Mouse (Mus musculus): Measurements from ENCODE around the gene Glis3. TPM values are rescaled to one million over a fixed set of nuclear protein-coding genes. Genes with fewer than 3 reads are reported as not detected.
A peak's percentile ranks its signal among the peaks of the same experiment; 100 is the strongest.

Glis3 gene
- 9.5 and 13.5 TPM in 2 replicates for total RNA-seq (2021)
- long read RNA-seq, partial matches to known transcripts, result 0 of 1 reads
- long read RNA-seq, other reads (novel, unspliced or antisense), result 1 of 1 reads

DNA sequence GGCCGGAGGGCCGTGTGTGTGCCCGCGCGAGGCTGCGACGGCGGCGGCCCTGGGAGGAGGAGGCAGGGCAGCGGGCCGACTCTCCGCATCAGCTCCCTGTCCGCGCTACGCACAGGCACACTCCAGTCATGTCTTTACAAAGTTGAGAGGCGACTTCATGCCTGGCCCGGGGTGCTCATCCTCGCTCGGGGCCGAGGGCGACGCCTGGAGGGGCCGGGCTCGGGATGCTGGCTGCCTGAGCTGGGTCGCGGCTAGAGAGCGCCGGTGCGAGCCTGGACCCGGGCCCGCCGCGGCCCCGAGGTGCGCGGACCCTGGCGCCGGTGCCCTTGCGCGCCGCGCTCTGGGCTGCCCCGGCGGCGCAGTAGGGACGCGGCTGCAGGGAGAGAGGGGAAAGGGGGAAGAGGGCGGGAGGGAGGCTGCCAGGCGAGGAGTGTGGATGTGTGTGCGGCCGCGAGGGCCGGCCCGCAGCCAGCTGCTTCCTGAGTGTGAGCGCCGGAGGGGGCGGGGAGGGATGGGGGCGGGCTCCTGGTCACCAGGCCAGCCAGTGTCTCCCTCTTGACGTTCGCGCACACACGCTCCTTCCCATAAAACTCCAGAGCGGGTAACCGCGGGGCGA is at the start of gene Glis3:
Glis3 (minus strand) TSS at position 302 of the 616 bp plus-strand sequence.
- peak; percentile 72 for DNase-seq

DNA sequence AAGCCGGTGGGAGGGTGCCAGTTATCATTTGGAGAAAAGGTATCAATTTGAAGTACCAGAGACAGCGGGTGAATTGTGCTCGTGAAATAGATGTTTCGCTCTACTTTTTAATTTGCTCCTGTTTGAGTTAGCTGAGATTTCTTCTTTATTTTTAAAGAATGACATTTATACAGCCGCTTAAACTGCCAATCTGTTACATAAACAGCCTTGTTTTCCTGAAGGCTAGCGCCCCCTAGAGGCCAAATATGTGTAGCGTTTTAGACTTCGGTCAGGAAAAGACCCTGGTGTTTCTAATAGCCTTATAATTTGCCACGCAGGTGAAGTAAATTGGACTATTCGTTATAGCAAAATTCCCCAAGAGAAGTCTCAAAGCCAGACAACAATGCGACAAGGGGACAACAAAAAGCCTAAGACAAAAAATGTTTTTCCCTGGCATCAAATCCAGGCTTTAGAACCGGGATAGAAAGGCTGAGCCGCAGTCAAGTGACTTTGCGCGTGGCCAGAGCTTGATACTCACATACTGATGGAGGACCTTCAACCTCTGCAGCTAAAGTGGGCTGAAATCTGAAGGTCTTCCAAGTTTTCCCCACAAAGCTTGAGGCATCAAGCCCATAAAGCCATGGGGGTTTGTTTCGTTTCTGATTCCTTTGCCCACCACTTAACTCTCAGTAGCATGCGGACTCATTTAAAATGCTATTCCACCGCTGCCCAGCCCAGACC is 46.4 kb upstream of the Glis3 start:
- DNase-seq, result peak; percentile 53

DNA sequence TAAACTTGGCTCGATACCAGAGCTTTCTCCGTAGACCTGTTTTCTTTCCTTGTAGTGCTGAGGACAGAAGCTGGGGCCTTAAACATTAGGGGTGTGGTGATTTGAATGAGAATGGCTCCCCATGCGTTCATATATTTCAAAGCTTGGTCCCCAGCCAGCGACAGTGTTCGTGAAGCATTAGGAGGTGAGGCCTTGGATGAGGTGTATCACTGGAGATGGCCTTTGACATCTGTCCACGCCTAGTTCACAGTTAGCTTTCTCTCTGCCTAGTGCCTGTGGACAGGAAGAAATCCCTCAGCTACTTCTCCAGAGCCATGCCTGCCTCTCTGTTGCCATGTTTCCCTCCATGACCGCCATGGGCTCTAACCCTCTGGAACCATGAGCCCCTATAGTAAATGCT is 44.8 kb upstream of the Glis3 start:
- DNase-seq, result no peak

DNA sequence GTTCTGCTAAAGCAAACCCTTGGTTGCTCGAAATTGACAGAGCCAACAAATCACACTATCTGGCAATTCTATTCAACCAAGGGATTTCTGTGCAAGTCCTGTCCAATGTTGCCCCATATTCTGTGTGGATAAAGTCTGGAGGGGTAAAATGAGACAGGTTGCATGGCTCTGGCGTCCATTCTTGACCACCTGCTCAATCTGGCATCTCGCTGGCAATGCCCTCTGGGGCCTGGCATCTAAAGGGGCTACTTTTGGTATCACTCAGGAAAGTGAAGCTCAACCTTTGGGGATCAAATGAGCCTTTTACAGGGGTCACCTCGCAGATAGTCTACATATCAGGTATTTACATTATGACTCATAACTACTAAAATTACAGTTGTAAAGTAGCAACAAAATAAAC is 42.7 kb upstream of the Glis3 start:
- DNase-seq, result no peak

DNA sequence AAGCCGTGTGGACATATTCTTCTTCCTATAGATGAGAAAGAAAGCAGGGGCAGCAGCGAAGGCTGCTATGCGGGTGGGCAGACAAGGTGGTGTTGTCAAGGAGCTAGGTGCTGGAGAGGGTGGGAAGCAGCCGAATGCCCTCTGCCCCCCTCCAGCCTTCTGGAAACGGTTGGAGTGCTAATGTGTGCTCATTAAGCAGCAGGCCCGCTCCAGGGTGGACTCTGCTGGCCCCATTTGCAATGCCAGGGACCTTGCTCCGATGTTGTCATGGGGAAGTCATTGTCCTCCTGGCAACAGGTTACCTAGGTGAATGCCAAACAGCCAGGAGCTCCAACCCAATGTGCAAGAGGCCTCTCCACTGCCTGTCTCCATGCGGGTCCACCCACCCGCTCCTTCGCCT is 42.0 kb upstream of the Glis3 start:
- DNase-seq, result no peak

DNA sequence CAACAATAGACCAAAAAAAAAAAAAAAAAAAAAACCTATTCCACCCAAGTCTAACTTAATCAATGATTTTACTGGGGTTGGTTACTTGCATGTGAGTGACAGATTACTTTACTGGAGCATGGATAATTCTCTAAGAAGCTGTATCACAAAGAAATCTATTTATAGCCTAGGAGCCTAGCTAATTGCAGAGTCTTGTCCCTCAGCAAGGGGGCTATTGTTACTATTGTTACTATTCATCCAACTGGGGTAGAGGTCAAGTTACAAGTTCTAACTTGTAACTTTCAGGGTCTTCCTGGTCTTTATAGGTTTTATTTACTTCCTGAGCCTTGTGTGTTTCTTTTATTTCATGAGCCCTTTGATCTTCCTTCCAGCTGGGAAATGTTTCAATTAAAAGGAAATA is 40.1 kb upstream of the Glis3 start:
- DNase-seq, result no peak

DNA sequence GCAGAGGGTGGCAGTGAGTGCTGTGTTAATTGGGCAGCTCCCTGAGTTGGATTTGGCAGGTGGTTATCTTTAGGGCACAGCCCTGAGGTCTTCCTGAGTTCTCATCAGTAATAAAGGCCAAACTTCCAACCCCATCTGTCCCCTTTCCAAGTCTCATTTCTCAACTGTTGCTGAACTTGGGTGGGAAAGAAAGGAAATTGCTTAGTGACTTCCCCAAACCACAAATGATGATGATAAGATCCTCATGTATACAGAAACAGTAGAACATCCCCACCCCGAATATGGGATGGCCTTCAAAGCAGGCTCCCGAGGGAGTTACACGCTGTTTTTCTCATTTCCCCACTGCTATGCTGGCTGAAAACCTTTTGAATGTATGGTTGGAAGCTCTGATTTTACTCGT is 34.8 kb upstream of the Glis3 start:
- no peak for DNase-seq

DNA sequence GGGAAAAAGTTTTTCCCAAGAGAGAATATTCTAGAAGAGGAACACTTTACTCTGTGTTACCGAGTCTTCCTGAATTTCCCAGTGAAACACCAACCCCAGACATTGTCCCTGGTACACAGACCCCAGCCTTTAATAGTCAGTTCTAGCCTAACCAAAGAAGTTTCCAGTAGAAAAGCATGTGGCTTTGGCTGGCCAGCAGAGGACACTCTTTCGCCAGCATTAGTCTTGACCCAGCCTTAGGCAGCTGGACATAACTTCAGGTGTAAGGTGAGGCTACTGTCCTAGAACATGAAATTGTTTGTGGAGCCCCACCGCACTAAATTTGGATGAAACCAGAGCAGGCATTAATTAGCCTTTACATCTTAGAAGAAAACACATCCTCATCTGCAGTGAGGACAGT is 17.8 kb upstream of the Glis3 start:
- DNase-seq, result peak; percentile 19

DNA sequence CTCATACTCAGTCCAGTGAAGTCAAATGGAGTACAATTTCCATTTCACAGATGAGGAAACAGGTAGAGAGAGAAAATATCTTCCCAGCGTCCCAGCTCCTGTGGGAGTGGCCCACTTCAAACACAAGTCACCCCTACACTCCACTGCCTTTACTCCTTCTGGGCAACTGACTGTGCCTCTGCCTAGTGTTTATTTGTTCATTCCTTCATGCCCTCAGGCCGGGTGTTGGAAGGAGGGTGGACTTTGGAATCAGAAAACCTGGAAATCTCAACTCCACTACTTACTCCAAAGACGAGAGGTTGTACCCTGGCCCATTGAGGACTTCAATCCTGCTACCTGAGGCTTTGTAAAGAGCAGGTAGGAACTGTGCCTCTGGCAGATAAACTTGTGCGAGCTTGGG is 6.5 kb upstream of the Glis3 start:
- DNase-seq, result no peak

DNA sequence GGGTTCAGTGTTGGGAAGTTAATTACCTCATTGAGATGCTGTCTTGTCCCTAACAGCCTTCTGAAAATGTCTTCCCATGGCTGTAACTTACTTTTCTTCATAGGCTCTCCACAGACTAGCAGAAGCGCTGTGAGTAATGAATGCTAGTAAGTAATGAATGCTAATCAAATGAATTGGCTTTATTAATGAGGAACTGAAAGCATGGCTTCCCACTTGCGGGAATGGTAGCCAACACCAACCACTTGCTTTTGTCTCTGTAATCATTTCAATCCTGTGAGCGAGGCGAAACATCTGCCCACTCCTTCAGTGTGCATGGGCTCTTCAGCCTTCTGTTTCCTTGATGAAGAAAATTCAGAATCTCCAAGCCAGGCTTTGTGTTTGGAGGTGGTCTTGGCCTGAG is 5.6 kb upstream of the Glis3 start:
- DNase-seq, result no peak

DNA sequence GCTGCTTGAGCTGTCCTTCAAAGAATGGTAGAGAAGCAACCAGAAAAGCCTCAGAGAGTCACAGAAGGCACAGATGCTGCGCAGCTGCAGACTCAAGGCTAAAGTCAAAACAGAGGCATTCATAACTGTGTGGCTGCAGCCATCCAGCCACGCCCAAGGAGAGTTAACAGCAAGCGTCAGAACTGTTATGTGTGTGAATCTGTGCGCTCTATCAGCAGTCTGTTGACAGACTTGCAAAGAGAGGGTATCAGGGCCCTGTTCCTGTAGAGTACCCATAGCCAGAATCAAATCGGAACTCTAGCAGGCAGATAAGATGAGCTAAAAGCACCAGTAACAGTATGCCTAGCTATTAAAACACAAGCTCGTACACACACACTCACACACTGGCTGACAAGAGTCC is 4.5 kb upstream of the Glis3 start:
- DNase-seq, result no peak

DNA sequence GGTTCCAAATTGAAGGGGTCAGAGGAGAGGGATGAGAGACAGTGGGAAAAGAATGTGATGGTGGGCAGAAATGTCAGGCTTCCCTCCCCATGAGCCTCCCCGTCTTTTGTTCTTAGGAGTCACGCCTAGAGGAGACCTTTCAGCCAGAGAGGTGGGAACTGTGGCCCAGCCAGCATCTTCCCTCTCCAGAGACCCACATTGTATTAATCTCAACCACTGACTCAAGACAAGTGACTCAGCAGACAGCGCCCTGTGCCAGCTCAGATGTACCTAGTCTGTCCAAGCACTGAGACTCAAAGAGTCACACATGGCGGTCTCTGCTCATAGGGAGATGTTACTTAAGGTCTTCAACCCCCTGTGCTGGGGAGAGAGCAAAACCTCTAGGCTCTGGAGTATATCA is 3.5 kb upstream of the Glis3 start:
- no peak for DNase-seq

DNA sequence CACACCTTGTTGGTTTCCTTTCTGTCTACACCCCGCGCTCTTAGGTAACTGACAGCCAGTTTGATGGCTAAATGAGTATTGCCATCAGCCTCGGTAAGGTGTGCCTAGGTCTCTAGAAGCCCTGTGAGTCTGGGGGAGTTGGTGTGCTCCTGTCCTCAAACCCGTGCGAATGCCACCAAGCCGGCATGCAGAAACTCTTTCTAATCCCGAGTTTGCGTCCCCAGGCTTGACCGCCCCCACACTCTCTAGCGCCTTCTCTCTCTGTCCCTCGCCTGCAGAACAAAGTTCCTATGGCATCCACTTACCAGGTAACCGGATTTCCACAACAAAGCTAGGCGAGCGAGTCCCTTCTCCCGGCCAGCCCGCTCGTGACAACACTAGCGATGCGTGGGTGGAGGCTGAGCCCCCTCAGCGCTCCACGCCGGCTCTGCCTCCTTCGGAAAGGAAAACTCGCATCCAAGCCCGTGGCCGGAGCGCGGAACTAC is 544 bp downstream of the Glis3 start:
- DNase-seq, result no peak

DNA sequence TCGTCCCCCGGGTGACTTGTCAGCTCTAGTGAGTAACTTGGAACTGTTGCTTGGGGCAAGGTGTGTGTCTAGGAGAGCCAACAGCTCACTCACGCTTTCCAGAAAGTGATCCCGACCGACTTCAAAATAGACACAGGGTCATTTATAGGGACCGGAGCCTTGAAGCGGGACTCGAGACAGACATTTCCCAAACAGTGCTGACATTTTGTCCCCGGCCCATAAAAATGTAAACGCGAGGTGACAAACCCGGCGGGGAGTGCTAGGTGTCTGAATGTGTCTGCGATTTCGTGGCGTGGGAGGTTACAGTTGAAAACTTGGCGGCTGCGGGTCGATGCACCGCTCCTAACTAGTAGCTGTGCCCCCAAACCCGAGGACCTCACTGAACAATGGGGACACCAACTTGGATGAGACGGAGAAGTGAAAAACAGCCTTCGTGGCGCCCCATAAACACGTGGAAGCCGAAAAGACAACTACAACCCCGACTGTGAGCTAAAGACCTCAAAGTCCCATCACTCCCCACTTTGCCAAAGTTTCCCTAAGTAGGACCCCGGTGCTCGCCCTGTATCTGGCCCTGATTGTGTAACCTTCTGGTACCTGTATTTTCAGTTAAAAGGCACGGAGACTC is 1.1 kb downstream of the Glis3 start:
- DNase-seq, result no peak

DNA sequence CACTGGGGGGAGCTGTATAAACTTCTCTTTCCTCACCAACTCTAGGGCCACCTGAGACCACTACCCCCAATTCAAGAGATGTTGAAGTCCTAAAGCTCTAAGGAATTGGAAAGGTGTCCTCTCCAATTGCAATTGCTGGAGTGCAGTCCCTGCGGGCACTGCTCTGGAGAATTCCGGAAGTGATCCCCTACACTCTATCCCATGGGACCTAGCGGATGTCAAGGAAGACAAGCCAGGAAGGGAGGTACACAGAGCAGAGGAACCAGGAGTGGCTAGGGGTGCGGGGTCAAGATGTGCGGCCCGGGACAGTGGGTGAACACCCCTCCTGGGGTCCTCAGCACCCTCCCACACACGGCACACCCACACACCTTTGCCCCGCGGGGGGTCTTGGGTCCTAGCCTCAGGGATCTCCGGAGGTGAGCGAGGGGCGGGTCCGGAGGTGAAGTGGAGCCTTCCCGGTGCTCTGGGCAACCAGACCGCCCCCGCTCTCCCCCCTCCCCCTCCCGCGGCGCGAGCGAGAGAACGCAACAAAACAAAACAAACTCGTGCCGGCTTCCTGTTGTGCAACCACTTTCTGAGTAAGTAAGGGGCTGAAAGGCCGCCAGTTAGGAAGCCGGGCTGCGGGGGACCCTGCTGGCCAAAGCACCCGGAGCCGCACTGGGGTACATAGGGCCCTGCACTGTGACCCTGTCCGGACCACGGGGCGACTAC is 2.0 kb downstream of the Glis3 start:
- DNase-seq, result peak; percentile 70

DNA sequence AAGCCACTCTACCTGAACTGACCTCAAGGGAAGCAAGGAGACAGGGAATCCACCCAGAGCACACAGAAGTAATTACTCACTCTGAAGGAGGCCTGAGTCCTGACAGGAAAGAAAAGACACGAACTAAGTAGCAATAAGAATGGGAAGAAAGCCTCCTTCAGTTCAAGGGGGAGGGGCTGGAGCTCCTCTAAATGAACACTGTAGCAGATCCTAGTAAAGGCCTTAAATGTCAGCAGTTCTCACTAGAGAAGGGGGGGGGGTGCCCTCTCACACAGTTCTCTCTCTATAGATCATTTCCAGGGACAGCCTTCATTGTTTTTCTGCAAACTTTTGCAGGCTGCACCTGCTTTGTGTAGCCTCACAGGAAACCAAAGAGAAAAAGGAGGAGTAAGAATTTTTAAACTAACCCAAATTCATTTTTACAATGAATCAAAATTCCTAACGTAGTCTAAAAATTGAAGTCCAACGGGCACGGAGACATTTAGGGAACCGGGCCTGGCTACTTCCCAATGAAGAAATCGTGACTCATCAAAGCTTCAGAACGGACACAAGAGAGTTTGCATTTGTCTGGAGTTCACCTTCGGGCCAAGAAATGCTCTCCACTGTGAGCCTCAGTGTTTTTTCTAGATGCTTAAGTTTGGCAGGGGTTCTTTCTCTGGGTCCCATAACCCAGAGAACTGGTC is 2.7 kb downstream of the Glis3 start:
- DNase-seq, result peak; percentile 39

DNA sequence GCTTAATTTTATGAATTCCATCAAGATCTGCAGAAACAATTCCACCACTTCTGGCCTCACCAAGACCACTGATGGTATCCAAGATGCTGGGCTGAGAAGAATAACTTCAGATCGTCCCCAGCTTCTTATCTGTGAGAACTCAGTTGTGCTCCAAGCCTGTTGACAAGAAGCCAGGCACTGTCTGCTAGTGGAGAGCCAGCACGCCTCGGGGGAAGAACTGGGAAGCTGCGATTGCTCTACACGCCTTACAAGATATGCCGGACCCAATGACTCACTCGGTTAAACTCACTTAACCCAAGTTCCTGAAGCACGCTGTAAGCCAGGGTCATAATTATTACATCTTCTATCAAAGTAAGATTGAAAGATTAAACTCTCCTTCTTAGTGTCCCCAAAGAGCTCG is 16.1 kb downstream of the Glis3 start:
- no peak for DNase-seq

DNA sequence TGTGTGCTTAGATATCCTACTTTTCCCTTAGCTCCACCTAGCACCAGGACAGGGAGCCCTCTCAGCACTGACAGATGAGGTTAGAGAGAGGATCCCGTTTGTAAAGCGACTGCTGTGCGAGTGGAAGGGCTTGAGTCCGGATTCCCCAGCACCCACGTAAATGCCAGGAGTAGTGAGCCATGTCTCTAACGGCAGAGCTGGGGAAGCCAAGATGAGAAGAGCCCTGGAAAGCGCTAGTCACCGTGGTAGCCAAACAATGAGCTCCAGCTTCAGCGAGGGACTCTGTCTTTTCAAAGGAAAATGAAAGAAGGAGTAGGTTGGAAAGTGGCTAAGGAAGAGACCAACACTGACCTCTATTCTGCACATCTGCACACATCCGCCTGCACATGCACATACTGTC is 16.7 kb downstream of the Glis3 start:
- no peak for DNase-seq

DNA sequence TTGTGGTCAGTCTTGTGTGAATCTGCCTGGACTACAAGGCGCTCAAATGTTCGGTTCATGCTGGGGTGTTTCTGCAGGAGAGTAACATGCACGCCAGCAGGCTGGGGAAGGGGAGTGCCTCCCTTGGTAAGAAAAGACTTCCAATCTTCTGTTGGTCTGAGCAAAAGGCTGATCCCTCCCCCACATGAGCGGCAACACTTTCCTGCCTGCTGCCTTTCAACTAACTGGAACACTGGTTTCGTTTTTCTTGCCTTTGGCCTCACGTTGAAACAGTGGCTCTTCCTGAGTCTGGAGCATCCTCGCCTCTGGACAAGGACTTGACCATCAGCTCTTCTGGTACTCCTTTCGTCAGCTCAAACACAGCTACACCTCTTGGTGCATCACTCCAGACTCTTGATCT is 17.4 kb downstream of the Glis3 start:
- DNase-seq, result no peak

DNA sequence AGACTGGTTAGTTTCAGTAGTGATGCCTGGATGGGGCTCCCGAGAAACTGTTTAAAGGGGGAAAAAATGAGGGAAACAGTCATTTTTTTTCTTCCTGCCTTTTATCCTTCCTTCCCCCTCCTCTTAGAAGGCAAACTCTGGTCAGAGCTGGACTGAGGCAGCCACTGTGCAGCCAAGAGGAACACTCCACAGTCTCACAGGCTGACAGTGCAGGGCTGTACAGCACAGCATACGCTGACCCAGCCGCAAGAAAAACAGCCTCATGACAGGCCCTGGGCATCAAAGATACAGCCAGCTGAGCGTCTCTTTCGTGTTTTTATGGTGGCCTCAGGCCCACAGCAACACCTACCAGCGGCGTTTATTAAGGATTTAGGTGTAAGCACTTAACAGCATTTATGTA is 19.0 kb downstream of the Glis3 start:
- no peak for DNase-seq

DNA sequence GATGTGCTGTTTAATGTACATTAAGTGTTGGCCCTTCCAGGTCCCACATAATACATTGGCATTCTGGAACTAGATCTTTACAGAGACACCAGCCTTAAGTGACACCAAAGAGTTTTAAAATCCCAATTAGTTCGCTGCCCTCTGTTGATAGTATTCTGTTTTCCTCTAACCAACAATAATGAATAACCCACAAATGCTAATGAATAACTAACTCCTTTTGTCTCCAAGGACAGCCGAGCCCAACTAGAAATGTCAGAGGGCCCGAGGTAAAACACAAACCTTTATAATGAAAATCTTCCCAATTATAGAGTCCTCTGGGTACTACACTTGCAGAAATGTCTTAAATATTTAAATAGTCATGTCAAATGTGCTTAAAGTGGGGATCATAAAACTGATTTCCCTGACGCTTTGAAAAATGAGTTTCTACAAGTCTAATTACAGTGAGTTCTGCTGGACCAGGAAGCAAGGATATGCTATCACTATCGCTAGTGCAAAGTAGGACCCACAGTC is 22.1 kb downstream of the Glis3 start:
- no peak for DNase-seq

DNA sequence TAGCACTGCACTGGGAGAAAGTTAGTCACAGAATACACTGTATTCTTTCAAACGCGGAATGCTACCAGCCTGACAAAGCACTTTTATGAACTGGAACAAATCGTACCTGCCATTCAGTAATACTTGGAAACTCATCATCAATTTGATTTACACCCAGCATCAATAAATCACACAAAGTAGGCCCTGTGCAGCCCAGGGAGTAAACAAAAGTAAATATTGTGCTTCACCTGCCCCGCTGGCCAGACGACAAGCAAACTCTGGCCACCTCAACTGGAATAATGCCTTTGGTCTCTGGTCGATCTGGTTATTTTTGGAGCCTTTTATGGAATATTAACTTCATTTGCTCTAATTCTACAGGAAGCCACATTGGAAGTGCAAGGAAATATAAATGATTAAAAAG is 23.0 kb downstream of the Glis3 start:
- DNase-seq, result no peak
